Mouse (Mus musculus) adrenal gland, postnatal 25 days (tissue): ENCODE measurements around the gene Eif2d. TPM values are rescaled to one million over a fixed set of nuclear protein-coding genes. Genes with fewer than 3 reads are reported as not detected.
A peak's percentile ranks its signal among the peaks of the same experiment; 100 is the strongest.

Source experiments
- DNase-seq: peaks from one replicate; pipeline ENCODE4 v3.0.0; 2021; ENCODE audit warnings: mixed read lengths
- long read RNA-seq: library from polyadenylated mRNA; stranded (forward); transcript quantifications from one replicate; pipeline ENCODE4 v2.0.0, GENCODE M21; 2021
- total RNA-seq: library from RNA; stranded (reverse); gene quantifications from 2 replicates; pipeline ENCODE4 v1.2.3, GENCODE M21; 2021

The Eif2d gene
- 46.7 and 48.9 TPM in 2 replicates for total RNA-seq
- long read RNA-seq, transcript Eif2d-202 (15 exons, 2,009 nt) = major isoform, 58 of 79 reads
- long read RNA-seq, partial matches to known transcripts = 10 of 79 reads
- long read RNA-seq, other reads (novel, unspliced or antisense) = 11 of 79 reads

- peak; percentile 89 for DNase-seq
Measured at GRCm38 (mm10) chr1:131153018-131153629, at the start of gene Eif2d. Gene Eif2d (plus strand): TSS chr1:131153181.

- no peak for DNase-seq
Measured at GRCm38 (mm10) chr1:131103776-131104424, 49.1 kb upstream of the Eif2d start.

GRCm38 (mm10) chr1:131107575-131108308 is 45.2 kb upstream of the Eif2d start:
- no peak for DNase-seq

GRCm38 (mm10) chr1:131110525-131111106 is 42.4 kb upstream of the Eif2d start:
- no peak for DNase-seq

GRCm38 (mm10) chr1:131112576-131112975 is 40.4 kb upstream of the Eif2d start:
- no peak for DNase-seq

GRCm38 (mm10) chr1:131115932-131116331 is 37.0 kb upstream of the Eif2d start:
- DNase-seq = peak; percentile 66

- DNase-seq = no peak
Measured at GRCm38 (mm10) chr1:131116430-131117011, 36.5 kb upstream of the Eif2d start.

- no peak for DNase-seq
Measured at GRCm38 (mm10) chr1:131118530-131118929, 34.5 kb upstream of the Eif2d start.

GRCm38 (mm10) chr1:131119026-131119425 is 34.0 kb upstream of the Eif2d start:
- DNase-seq = peak; percentile 46

GRCm38 (mm10) chr1:131121987-131122386 is 31.0 kb upstream of the Eif2d start:
- no peak for DNase-seq

GRCm38 (mm10) chr1:131123522-131124265 is 29.3 kb upstream of the Eif2d start:
- no peak for DNase-seq

GRCm38 (mm10) chr1:131125987-131126744 is 26.8 kb upstream of the Eif2d start:
- DNase-seq = peak; percentile 78

GRCm38 (mm10) chr1:131134231-131134630 is 18.8 kb upstream of the Eif2d start:
- DNase-seq = no peak

GRCm38 (mm10) chr1:131134942-131135522 is 17.9 kb upstream of the Eif2d start:
- DNase-seq = peak; percentile 66

GRCm38 (mm10) chr1:131135960-131136629 is 16.9 kb upstream of the Eif2d start:
- DNase-seq = no peak

- no peak for DNase-seq
Measured at GRCm38 (mm10) chr1:131137111-131137510, 15.9 kb upstream of the Eif2d start.

- DNase-seq = no peak
Measured at GRCm38 (mm10) chr1:131137717-131138118, 15.3 kb upstream of the Eif2d start.

- peak; percentile 95 for DNase-seq
Measured at GRCm38 (mm10) chr1:131138191-131139016, 14.6 kb upstream of the Eif2d start, which contains the start of gene Dyrk3. Gene Dyrk3 (minus strand): TSS chr1:131138340.
